Mouse (Mus musculus) Muller cell, postnatal 12 days (primary cell): ENCODE data around the gene Adgre5.
A peak's percentile ranks its signal among the peaks of the same experiment; 100 is the strongest.

ENCODE experiments used
- DNase-seq: peaks from one replicate; pipeline ENCODE4 v3.0.0-alpha.2; 2015; ENCODE audit errors: inconsistent ontology term

Adgre5 gene

DNA sequence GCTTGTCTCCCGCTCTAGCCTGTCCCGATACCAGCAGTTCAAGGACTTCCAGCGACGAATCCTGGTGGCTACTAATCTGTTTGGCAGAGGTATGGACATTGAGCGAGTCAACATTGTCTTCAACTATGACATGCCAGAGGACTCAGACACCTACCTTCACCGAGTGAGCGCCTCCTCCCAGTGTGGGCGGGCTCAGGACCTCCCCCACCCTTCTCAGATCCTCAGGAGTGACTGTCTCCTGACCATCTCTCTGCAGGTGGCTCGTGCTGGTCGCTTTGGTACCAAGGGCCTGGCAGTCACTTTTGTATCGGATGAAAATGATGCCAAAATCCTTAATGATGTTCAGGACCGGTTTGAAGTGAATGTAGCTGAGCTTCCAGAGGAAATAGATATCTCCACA lies 18.5 kb downstream of the Adgre5 start:
- no peak for DNase-seq

DNA sequence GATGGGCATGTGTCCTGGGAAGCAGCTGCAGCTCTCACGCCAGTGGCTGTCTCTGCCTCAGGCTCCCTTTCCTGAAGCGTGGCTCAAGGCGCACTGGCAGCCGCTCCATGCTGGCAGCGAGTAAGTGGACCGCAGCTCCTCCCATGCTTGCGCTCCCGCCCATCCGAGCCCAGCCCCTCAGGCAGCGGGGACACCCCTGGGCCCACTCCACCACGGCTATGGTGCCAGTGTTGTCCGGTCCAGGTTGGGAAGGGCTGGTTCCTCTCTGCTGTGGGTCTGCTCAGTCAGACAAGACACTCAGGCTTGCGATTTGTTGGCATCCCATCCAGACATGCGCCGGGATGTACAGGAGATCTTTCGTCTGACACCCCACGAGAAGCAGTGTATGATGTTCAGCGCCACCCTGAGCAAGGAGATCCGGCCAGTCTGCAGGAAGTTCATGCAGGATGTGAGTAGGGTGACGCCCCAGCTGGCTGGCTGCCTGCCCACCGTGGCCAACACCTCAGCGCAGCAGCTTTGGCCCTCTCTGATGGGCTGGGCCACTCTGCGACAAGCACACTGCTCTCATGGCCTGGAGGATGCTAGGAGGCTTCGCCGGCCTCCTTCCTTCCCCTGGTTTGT lies 19.6 kb downstream of the Adgre5 start:
- DNase-seq: no peak

- no peak for DNase-seq
Observed at GRCm38 (mm10) chr8:83719693-83720092, 21.4 kb downstream of the Adgre5 start.

DNA sequence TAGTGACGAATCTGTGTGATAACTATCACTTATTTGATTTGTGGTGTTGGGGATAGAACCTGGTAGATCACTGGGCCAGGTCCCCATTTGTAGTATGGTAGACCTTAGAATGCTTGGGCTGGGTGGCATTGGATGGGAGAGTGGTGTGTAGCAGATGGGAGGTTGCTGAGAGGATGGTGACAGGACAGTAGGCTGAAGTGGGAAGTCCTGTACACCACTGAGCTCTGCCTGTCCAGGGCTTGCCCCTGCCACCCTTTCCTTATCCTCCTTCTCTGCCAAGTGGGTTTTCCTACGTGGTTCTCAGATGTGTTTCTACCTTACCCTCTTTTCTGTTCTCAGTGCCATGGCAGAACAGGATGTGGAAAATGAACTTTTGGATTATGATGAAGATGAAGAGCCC lies 22.1 kb downstream of the Adgre5 start:
- no peak for DNase-seq

GRCm38 (mm10) chr8:83716563-83716962 lies 24.6 kb downstream of the Adgre5 start:
- peak; percentile 16 for DNase-seq

- DNase-seq: no peak
Observed at GRCm38 (mm10) chr8:83715771-83716170, 25.4 kb downstream of the Adgre5 start.

DNA sequence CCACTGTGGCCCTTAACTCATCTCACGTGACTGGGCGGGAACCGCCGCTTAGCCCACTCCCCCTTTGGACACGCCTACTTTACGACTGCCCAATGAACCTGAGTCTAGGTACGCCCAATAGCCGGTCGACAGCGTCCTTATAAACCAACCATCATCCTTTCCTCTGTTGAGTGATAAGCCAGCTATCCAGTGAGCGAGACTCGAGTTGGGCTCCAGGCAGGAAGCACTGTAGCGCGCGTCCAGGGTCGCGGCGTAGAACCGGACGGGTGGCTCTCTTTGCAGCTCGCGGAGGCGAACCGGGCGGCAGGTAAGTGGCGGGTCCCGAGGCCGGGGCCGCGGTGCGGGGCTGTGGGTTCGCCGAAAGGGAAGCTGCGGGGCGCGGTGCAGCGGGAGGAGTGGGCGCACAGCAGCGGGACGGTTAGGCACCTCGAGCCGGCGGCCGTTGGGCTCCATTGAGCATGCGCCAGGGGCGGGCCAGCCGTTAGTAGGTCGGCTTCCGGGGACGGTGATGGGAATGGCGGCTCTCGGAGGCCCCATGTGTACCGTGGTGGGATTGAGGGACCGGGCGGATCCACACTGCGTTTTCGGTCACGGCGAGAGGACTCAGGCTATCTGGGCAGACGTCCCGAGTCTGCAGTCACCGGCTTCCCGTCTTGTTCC lies 26.0 kb downstream of the Adgre5 start, which contains the start of gene Ddx39:
Gene Ddx39, plus strand, starts transcription at position 147 of the 660 bp plus-strand sequence.
- DNase-seq: peak; percentile 99

GRCm38 (mm10) chr8:83714676-83715030 lies 26.5 kb downstream of the Adgre5 start:
- no peak for DNase-seq

DNA sequence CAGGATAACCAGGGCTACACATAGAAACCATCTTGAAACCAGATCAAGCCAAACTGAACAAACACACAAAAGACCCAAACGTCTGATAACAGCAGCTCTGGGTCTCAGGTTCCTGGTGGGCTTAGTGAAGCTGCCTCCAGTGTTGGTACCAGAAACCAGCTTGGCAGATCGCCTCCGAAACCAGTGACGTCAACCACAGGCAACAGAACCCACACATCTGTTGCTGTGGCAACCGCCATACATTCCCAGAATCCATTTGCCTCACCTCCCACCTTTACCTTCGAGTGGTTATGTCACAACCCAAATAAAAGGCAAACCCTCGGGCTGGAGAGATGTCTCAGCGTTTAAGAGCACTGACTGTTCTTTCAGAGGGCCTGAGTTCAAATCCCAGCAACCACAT lies 33.6 kb downstream of the Adgre5 start:
- DNase-seq: no peak

DNA sequence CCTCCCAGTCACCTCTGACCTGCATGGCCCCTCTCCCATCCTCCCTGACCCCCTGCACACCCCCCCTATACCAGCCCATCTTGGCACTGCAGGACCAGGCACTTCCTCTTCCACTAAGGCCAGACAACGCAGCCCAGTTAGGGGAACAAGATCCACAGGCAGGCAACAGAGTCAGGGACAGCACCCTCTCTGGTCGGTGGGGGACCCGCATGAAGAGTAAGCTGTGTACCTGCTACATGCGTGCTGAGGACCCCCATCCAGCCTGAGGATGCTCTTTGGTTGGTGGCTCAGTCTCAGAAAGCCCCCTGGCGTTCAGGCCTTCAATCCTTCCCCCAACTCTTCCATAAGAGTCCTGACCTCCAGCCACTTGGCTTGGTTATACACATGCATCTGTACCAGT lies 34.7 kb downstream of the Adgre5 start:
- DNase-seq: no peak

- no peak for DNase-seq
Observed at GRCm38 (mm10) chr8:83703426-83703825, 37.7 kb downstream of the Adgre5 start.

DNA sequence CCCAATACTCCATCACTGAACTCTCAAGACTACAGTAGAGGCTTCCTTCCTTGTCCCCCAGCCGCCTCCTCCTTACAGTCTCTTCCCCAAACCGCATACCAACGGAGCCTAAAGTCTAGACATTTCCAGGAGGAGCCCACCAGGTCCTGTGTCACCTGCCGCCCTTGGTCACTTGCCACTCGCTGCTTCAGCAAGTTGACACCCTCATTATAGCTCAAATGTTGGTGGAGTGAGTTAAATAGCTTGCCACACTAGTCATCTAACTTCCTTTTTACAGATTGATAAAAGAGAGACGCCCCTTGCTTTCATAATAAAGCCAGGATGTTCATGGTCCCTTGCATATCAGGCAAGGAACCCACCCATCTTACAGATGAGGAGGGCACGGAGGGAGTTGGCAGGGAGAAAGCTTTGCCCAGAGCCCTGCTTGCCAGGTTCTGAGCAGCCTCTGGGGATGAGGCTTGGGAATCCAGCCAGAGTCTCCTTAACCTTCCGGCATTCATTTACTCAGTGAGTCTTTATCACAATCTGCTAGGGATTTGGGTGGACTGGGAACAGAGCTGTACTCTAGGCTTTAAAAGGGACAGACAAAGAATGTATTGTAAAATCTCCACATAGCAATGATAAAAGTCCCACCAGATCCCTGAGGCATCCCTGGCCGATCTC lies 40.6 kb downstream of the Adgre5 start:
- peak; percentile 44 for DNase-seq

GRCm38 (mm10) chr8:83699566-83699965 lies 41.6 kb downstream of the Adgre5 start:
- DNase-seq: no peak

- DNase-seq: peak; percentile 88
Observed at GRCm38 (mm10) chr8:83698661-83699453, 42.3 kb downstream of the Adgre5 start, which contains the start of gene Pkn1. Gene Pkn1, minus strand, starts transcription at chr8:83699179.

DNA sequence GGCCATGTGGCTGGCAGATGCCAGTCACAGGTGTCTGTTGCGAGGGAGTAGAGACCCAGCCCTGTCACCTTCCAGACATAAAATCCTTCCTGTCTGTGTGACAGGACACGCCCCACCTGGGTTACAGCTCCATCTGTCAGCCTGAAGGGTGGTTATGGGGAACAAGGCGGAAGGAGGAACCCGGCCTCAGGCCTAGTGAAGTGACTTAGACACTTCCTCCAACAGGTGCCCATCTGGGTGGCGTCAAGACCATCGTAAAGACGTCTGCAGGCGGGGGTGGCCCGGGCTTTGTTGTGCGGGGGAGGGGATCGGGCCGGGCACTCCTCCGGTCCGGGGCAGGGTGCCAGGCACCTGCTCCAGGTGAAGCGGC lies 42.9 kb downstream of the Adgre5 start:
- peak; percentile 32 for DNase-seq

GRCm38 (mm10) chr8:83697374-83698220 lies 43.5 kb downstream of the Adgre5 start:
- peak; percentile 67 for DNase-seq

GRCm38 (mm10) chr8:83695351-83696106 lies 45.6 kb downstream of the Adgre5 start:
- DNase-seq: no peak

DNA sequence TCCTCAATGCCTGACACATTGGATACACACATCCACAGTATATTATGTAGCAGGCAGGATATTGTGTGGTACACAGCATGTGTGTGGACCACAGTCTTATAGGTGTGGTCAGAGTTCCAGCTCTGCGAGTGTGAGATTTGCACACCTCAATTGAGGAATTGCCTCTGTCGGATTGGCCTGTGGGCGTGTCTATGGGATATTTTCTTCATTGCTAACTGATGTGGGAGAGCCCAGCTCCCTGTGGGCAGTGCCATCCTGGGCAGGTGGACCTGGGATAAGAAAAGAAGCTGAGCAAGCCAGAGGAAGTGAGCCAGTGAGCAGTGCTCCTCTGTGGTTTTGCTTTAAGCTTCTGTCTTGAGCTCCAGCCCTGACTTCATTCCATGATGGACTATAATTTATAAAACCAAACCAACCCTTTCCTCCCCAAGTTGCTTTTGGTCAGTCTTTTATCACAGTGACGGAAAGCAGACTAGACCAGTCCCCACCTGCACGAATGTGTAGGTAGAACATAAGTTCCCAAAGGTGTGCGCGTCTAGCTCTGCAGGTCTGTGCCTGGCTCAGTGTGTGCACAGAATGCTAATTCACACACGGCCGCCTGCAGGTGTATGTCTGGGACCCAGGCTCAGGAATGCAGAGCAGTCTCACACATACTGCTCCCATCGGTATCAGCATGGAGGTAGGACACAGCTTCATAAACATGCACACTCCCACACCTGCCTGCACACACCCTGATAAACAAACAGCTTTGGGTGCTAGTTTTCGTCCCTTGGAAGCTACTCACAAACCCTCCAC lies 46.6 kb downstream of the Adgre5 start:
- no peak for DNase-seq

GRCm38 (mm10) chr8:83693609-83694236 lies 47.4 kb downstream of the Adgre5 start:
- DNase-seq: no peak
